In the genomic region with DNA sequence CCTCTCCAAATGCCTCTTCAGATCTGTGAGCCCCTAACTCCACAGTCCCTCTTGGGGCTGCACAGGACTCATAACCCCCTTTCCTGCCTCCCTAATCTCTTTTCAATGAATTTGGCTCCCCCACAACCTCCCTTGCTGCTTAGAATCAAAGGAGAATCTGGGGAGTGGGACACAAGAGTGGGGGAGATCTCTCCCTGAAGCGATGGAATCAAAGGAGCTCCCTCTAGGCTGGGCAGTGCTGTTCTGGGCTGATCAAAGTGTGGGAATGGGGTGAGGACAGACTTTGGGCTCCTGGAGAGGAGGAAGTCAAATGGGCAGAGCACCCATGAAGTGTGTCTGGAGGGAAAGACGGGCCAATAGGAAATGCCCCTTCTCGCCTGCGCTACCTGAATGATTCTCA, we compare ENCODE assay signal across 7 mouse cellular contexts. TPM values are rescaled to one million over a fixed set of nuclear protein-coding genes. Genes with fewer than 3 reads are reported as not detected.
DNase-seq lines count a peak whose midpoint lies in the region; ATAC-seq and TF ChIP-seq lines count a peak whose summit lies in the region.

No protein-coding gene starts in this region.

- H3K9ac ChIP-seq in heart, embryonic 16.5 days (ENCODE audit: low read length): peak overlapping the region; percentile 98
- peak overlapping the region; percentile 74; the same call in 1 of the 2 replicates for H3K9ac ChIP-seq in liver, postnatal 0 days (replicated peaks)

- no peak for TF ChIP-seq CTCF in spleen, adult 2 months (IDR thresholded peaks at IDR 0.05; ENCODE audit: extremely low read depth, insufficient read depth, insufficient read length, insufficient replicate concordance)
- TF ChIP-seq CTCF in liver, postnatal 0 days (IDR thresholded peaks at IDR 0.05; ENCODE audit: low read depth): no peak

- no peaks in the 10 kb centered on the region for H3K9me3 ChIP-seq in heart, embryonic 16.5 days (replicated peaks; ENCODE audit: control insufficient read depth, low read length)
- no peaks in the 10 kb centered on the region for H3K9me3 ChIP-seq in liver, postnatal 0 days (ENCODE audit: low read length)

- peak overlapping the region; percentile 94 for H3K4me2 ChIP-seq in heart, embryonic 16.5 days (ENCODE audit: low read depth, low read length)
- H3K4me2 ChIP-seq in liver, postnatal 0 days (ENCODE audit: low read depth, low read length): peak overlapping the region; percentile 74

- ATAC-seq in heart, embryonic 16.5 days (replicated peaks; ENCODE audit: extremely low read depth, insufficient read depth, low FRiP score): no peak
- no peak for ATAC-seq in liver, postnatal 0 days
- no peak for ATAC-seq in activated CD4-positive, CD25-positive, alpha-beta regulatory T cell, adult 4 months

- WGBS in spleen, adult 2 months: 77% methylated on average over 4 of the region's 4 CpGs
- 27% methylated on average over 4 of the region's 4 CpGs for WGBS in heart, embryonic 16.5 days
- 47% methylated on average over 4 of the region's 4 CpGs for WGBS in liver, postnatal 0 days (ENCODE audit: insufficient replicate concordance)

- H3K27ac ChIP-seq in spleen, adult 2 months (ENCODE audit: insufficient read depth, low read length): peak overlapping the region; percentile 20; the same call in 1 of the 2 replicates
- peak overlapping the region; percentile 98 for H3K27ac ChIP-seq in heart, embryonic 16.5 days (ENCODE audit: low read length)
- peak overlapping the region; percentile 40; the same call in 1 of the 2 replicates for H3K27ac ChIP-seq in liver, postnatal 0 days (ENCODE audit: low read depth)

- TF ChIP-seq POLR2A in spleen, adult 2 months (IDR thresholded peaks at IDR 0.05; ENCODE audit: low read depth, low read length): no peak

- peaks cover 9% of the 10 kb centered on the region for H3K27me3 ChIP-seq in spleen, adult 2 months (ENCODE audit: control insufficient read depth, insufficient read depth, low read length)
- no peaks in the 10 kb centered on the region for H3K27me3 ChIP-seq in heart, embryonic 16.5 days (ENCODE audit: control insufficient read depth, insufficient read depth, low read length)
- peaks cover 37% of the 10 kb centered on the region for H3K27me3 ChIP-seq in liver, postnatal 0 days (ENCODE audit: insufficient read depth, low read length)

- H3K4me3 ChIP-seq in spleen, adult 2 months (ENCODE audit: extremely low read depth, insufficient read depth, insufficient read length): peak overlapping the region; percentile 35; the same call in 1 of the 2 replicates
- H3K4me3 ChIP-seq in heart, embryonic 16.5 days (ENCODE audit: low read length): peak overlapping the region; percentile 90
- peak overlapping the region; percentile 59 for H3K4me3 ChIP-seq in liver, postnatal 0 days (ENCODE audit: low read depth, low read length)

- TF ChIP-seq EP300 in liver, postnatal 0 days (IDR thresholded peaks at IDR 0.05; ENCODE audit: low read depth): no peak

- DNase-seq in spleen, adult 2 months (ENCODE audit: low read depth in 1 of 2, low spot score in 2 of 2): no peak
- no peak for DNase-seq in spleen, adult 18-20 months
- DNase-seq in liver, postnatal 0 days: no peak
- DNase-seq in adrenal gland, adult (ENCODE audit: inconsistent age in 2 of 2, low spot score in 1 of 2): no peak
- DNase-seq in spleen, postnatal 10 days (ENCODE audit: low spot score in 2 of 2): no peak

- no peaks in the 10 kb centered on the region; the same call in 1 of the 2 replicates for H3K4me1 ChIP-seq in spleen, adult 2 months (ENCODE audit: control insufficient read depth, insufficient read depth, insufficient read length)
- peaks cover 37% of the 10 kb centered on the region for H3K4me1 ChIP-seq in heart, embryonic 16.5 days (ENCODE audit: control insufficient read depth, insufficient read depth, low read length)
- H3K4me1 ChIP-seq in liver, postnatal 0 days (ENCODE audit: insufficient read depth): peaks cover 13% of the 10 kb centered on the region

- H3K36me3 ChIP-seq in spleen, adult 2 months (ENCODE audit: control insufficient read depth, insufficient read depth, low read length): no peaks in the 10 kb centered on the region
- peaks cover 20% of the 10 kb centered on the region for H3K36me3 ChIP-seq in heart, embryonic 16.5 days (ENCODE audit: control insufficient read depth, insufficient read depth)
- H3K36me3 ChIP-seq in liver, postnatal 0 days (replicated peaks; ENCODE audit: insufficient read depth, low read length): peaks cover 3% of the 10 kb centered on the region; the same call in 1 of the 2 replicates

RNA-seq across cellular contexts. Expression of gene Ephb4, which starts 1.5 kb away (rescaled TPM):
- 13.5 and 14.8 TPM in 2 replicates for polyA plus RNA-seq in spleen, adult 2 months (2012; rRNA removed)
- polyA plus RNA-seq in heart, embryonic 16.5 days (2015; fragmentation: Nextera tagmentation; extraction: Ambion mirVana): 32.1 and 36.4 TPM in 2 replicates
- 5.7 and 5.9 TPM in 2 replicates for polyA plus RNA-seq in liver, postnatal 0 days (2015; fragmentation: Nextera tagmentation; extraction: Ambion mirVana)
- polyA plus RNA-seq in activated CD4-positive, CD25-positive, alpha-beta regulatory T cell, adult 4 months (2017; shearing (Covaris generic)): not detected

RNA-seq across cellular contexts. Expression of gene Slc12a9, which starts 18.0 kb away (rescaled TPM):
- polyA plus RNA-seq in spleen, adult 2 months (2012; rRNA removed): 25.8 and 29.7 TPM in 2 replicates
- polyA plus RNA-seq in heart, embryonic 16.5 days (2015; fragmentation: Nextera tagmentation; extraction: Ambion mirVana): 7.7 and 8.5 TPM in 2 replicates
- 2.9 and 3.2 TPM in 2 replicates for polyA plus RNA-seq in liver, postnatal 0 days (2015; fragmentation: Nextera tagmentation; extraction: Ambion mirVana)
- polyA plus RNA-seq in activated CD4-positive, CD25-positive, alpha-beta regulatory T cell, adult 4 months (2017; shearing (Covaris generic)): 10 to 100 TPM in 1 of 2 experiments, 1 to 10 TPM in 1; 7.8 to 10.1 TPM

RNA-seq across cellular contexts. Expression of gene Trip6, which starts 37.2 kb away (rescaled TPM):
- polyA plus RNA-seq in spleen, adult 2 months (2012; rRNA removed): 19.8 and 20.6 TPM in 2 replicates
- 43.1 and 49.7 TPM in 2 replicates for polyA plus RNA-seq in heart, embryonic 16.5 days (2015; fragmentation: Nextera tagmentation; extraction: Ambion mirVana)
- 7.5 and 9.2 TPM in 2 replicates for polyA plus RNA-seq in liver, postnatal 0 days (2015; fragmentation: Nextera tagmentation; extraction: Ambion mirVana)
- 1 to 10 TPM; 1.3 to 1.5 TPM for polyA plus RNA-seq in activated CD4-positive, CD25-positive, alpha-beta regulatory T cell, adult 4 months (2017; shearing (Covaris generic))

RNA-seq across cellular contexts. Expression of gene Srrt, which starts 43.9 kb away (rescaled TPM):
- 172 and 175 TPM in 2 replicates for polyA plus RNA-seq in spleen, adult 2 months (2012; rRNA removed)
- polyA plus RNA-seq in heart, embryonic 16.5 days (2015; fragmentation: Nextera tagmentation; extraction: Ambion mirVana): 94.5 and 97.0 TPM in 2 replicates
- 24.1 and 28.2 TPM in 2 replicates for polyA plus RNA-seq in liver, postnatal 0 days (2015; fragmentation: Nextera tagmentation; extraction: Ambion mirVana)
- 10 to 100 TPM; 65.0 to 75.8 TPM for polyA plus RNA-seq in activated CD4-positive, CD25-positive, alpha-beta regulatory T cell, adult 4 months (2017; shearing (Covaris generic))

RNA-seq across cellular contexts. Expression of gene Ufsp1, which starts 57.0 kb away (rescaled TPM):
- 10.3 and 11.1 TPM in 2 replicates for polyA plus RNA-seq in spleen, adult 2 months (2012; rRNA removed)
- polyA plus RNA-seq in heart, embryonic 16.5 days (2015; fragmentation: Nextera tagmentation; extraction: Ambion mirVana): 8.5 TPM in 2 replicates
- polyA plus RNA-seq in liver, postnatal 0 days (2015; fragmentation: Nextera tagmentation; extraction: Ambion mirVana): 9.1 and 9.5 TPM in 2 replicates
- 1 to 10 TPM in 1 of 2 experiments, not detected in 1; 1.7 TPM for polyA plus RNA-seq in activated CD4-positive, CD25-positive, alpha-beta regulatory T cell, adult 4 months (2017; shearing (Covaris generic))

Comparison
In these comparisons a context has a peak if more than half of its experiments do, and no peak if none do; other contexts are left out.
1. H3K27ac ChIP-seq: peak in every context shown above with its lines; median percentile 98 in heart, embryonic 16.5 days; 40 in liver, postnatal 0 days; 20 in spleen, adult 2 months.
2. H3K4me3 ChIP-seq: peak in every context shown above with its lines; median percentile 90 in heart, embryonic 16.5 days; 59 in liver, postnatal 0 days; 35 in spleen, adult 2 months.